15 mouse cellular contexts compared by ENCODE assay signal in the genomic region with DNA sequence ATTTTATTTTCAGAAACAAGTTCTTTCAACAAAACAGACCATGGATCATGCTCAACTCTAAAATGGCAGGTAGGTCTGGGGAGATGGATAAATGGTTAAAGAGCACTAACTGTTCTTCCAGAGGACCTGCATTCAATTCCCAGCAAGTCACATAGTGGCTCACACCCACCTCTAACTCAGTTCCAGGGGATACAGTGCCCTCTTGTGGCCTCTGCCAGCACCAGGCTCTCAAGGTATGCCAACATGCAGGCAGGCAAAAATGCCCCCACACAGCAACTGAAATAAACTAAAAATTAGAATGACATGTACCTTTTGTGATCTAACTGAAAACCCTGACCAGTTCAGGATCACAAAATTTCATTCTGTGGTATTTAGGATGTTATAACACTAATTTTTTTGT. TPM values are rescaled to one million over a fixed set of nuclear protein-coding genes. Genes with fewer than 3 reads are reported as not detected.
DNase-seq lines count a peak whose midpoint lies in the region; TF ChIP-seq lines count a peak whose summit lies in the region.
"Had no signal": no experiment of that assay in that cellular context is flagged by ENCODE, and none has a peak within 500 bp of the region (broad histone marks: within the 10 kb centered on the region; RNA-seq: fewer than 3 reads in every experiment).

No protein-coding gene starts in this region.

- in situ Hi-C loops in CH12.LX (cut with MboI; ENCODE audit: low pct_ligation_motif_present, low pct_unique_long_range_greater_than_20kb, low sequenced_read_pairs), result no loop called here

- peaks cover 1 to 12% of the 10 kb centered on the region in 2 experiments; a peak in 3 of 4 replicates for H3K4me1 ChIP-seq in CH12.LX (ENCODE audit: control insufficient read depth in 1 of 2, insufficient read depth in 2 of 2)
- no peaks in the 10 kb centered on the region for H3K4me1 ChIP-seq in cortical plate, adult 2 months (ENCODE audit: control insufficient read depth, insufficient read depth, low read length)
- H3K4me1 ChIP-seq: embryonic facial prominence, embryonic 15.5 days; liver, embryonic 13.5 days; stomach, embryonic 15.5 days had no signal

- peaks cover 2% of the 10 kb centered on the region for H3K9me3 ChIP-seq in CH12.LX (replicated peaks; ENCODE audit: low read length)
- H3K9me3 ChIP-seq: embryonic facial prominence, embryonic 15.5 days; G1E; liver, embryonic 13.5 days; stomach, embryonic 15.5 days had no signal

- no peak overlapping the region for H3K4me2 ChIP-seq in CH12.LX (ENCODE audit: insufficient read depth, low read depth, poor library complexity, severe bottlenecking)
- H3K4me2 ChIP-seq: embryonic facial prominence, embryonic 15.5 days; liver, embryonic 13.5 days; stomach, embryonic 15.5 days had no signal

- peak; percentile 13 to 26 for DNase-seq in cerebellum, postnatal 14 days
- DNase-seq in cerebellum, adult 18-20 months, result no peak
- DNase-seq in layer of hippocampus, adult 2 months (ENCODE audit: low spot score in 2 of 2), result no peak
- no peak for DNase-seq in layer of hippocampus, postnatal 14 days (ENCODE audit: low spot score in 2 of 2)
- peak; percentile 34 for DNase-seq in CH12.LX (ENCODE audit: extremely low read depth)
- no peak for DNase-seq in Muller cell, postnatal 12 days (ENCODE audit: inconsistent ontology term)
- DNase-seq in urinary bladder, adult 2 months (ENCODE audit: low spot score), result no peak
- DNase-seq: gastrocnemius, postnatal 14 days; layer of hippocampus, adult 9-11 months; liver, embryonic 13.5 days had no signal

- no peak overlapping the region for H3K4me3 ChIP-seq in layer of hippocampus, adult 2 months
- no peak overlapping the region for H3K4me3 ChIP-seq in CH12.LX (replicated peaks in 1 of 3; ENCODE audit: low read depth in 2 of 3, low read length in 2 of 3, poor library complexity in 1 of 3)
- no peak overlapping the region for H3K4me3 ChIP-seq in cortical plate, adult 2 months (ENCODE audit: insufficient read depth, low read length)
- H3K4me3 ChIP-seq: embryonic facial prominence, embryonic 15.5 days; liver, embryonic 13.5 days; stomach, embryonic 15.5 days had no signal

- H3K79me2 ChIP-seq in CH12.LX (replicated peaks; ENCODE audit: control insufficient read depth, extremely low read depth, insufficient read depth, poor library complexity, severe bottlenecking), result no peaks in the 10 kb centered on the region

- dilution Hi-C loops in CH12.LX (cut with MboI; ENCODE audit: extremely low pct_ligation_motif_present, extremely low pct_unique_long_range_greater_than_20kb, low sequenced_read_pairs), result no loop called here

- H3K36me3 ChIP-seq in CH12.LX (replicated peaks in 1 of 2; ENCODE audit: control insufficient read depth in 1 of 2, insufficient read depth in 1 of 2, low read length in 1 of 2), result no peaks in the 10 kb centered on the region
- H3K36me3 ChIP-seq: embryonic facial prominence, embryonic 15.5 days; G1E; liver, embryonic 13.5 days; stomach, embryonic 15.5 days had no signal

- H3K27ac ChIP-seq in layer of hippocampus, adult 2 months, result no peak overlapping the region
- H3K27ac ChIP-seq in CH12.LX (ENCODE audit: insufficient read depth, low read depth), result no peak overlapping the region
- no peak overlapping the region for H3K27ac ChIP-seq in cortical plate, adult 2 months (ENCODE audit: insufficient read depth, low read length)
- H3K27ac ChIP-seq: embryonic facial prominence, embryonic 15.5 days; liver, embryonic 13.5 days; stomach, embryonic 15.5 days had no signal

- peak; percentile 58 for TF ChIP-seq RAD21 in CH12.LX (IDR thresholded peaks at IDR 0.05; ENCODE audit: low read depth, low read length)

- no peak for TF ChIP-seq POLR2A in CH12.LX (IDR thresholded peaks at IDR 0.05; ENCODE audit: low read depth, low read length)
- TF ChIP-seq POLR2A in cortical plate, adult 2 months (IDR thresholded peaks at IDR 0.05; ENCODE audit: extremely low read depth, insufficient read depth, low read length), result no peak

- no peak for TF ChIP-seq EP300 in CH12.LX (IDR thresholded peaks at IDR 0.05; ENCODE audit: low read length)

- TF ChIP-seq CTCF in layer of hippocampus, adult 2 months (conservative IDR thresholded peaks at IDR 0.05), result peak; percentile 63
- peak in 1 of 2 experiments; percentile 65; a peak in 3 of 4 replicates for TF ChIP-seq CTCF in CH12.LX (conservative IDR thresholded peaks at IDR 0.05 in 1 of 2, IDR thresholded peaks at IDR 0.05 in 1 of 2; ENCODE audit: low read depth in 2 of 2, low read length in 2 of 2)
- 0 out of 2 replicates have a peak, but pooled peaks have one; percentile 10 for TF ChIP-seq CTCF in cortical plate, adult 2 months (IDR thresholded peaks at IDR 0.05; ENCODE audit: extremely low read depth, insufficient read depth, low read length)

- no peak overlapping the region for H3K9ac ChIP-seq in CH12.LX (ENCODE audit: insufficient read depth, low read depth)
- H3K9ac ChIP-seq: embryonic facial prominence, embryonic 15.5 days; liver, embryonic 13.5 days; stomach, embryonic 15.5 days had no signal

- H3K27me3 ChIP-seq in CH12.LX (replicated peaks), result no peaks in the 10 kb centered on the region
- H3K27me3 ChIP-seq: embryonic facial prominence, embryonic 15.5 days; liver, embryonic 13.5 days; stomach, embryonic 15.5 days had no signal

TF ChIP-seq in CH12.LX, 34 proteins besides CTCF, POLR2A, EP300 and RAD21:
- TF ChIP-seq RCOR1 (conservative IDR thresholded peaks at IDR 0.05; ENCODE audit: low read depth, low read length), result no peak
- no peak for TF ChIP-seq PAX5 (IDR thresholded peaks at IDR 0.05; ENCODE audit: low read length)
- no peak for TF ChIP-seq ZMIZ1 (IDR thresholded peaks at IDR 0.05; ENCODE audit: low read depth, low read length)
- TF ChIP-seq MAFK (IDR thresholded peaks at IDR 0.05; ENCODE audit: insufficient replicate concordance, low read length), result no peak
- no peak for TF ChIP-seq MYC (IDR thresholded peaks at IDR 0.05; ENCODE audit: low read depth, low read length)
- no peak for TF ChIP-seq ZNF384 (IDR thresholded peaks at IDR 0.05; ENCODE audit: low read depth, low read length)
- no peak for TF ChIP-seq USF2 (conservative IDR thresholded peaks at IDR 0.05; ENCODE audit: low read depth, low read length)
- TF ChIP-seq ETS1 (conservative IDR thresholded peaks at IDR 0.05; ENCODE audit: low read depth, low read length), result no peak
- TF ChIP-seq MAX (IDR thresholded peaks at IDR 0.05; ENCODE audit: low read length), result 0 out of 2 replicates have a peak, but pooled peaks have one; percentile 23
- no peak for TF ChIP-seq NELFE (IDR thresholded peaks at IDR 0.05; ENCODE audit: low read depth, low read length)
- no peak for TF ChIP-seq CHD1 (IDR thresholded peaks at IDR 0.05; ENCODE audit: low read depth, low read length)
- TF ChIP-seq BHLHE40 (IDR thresholded peaks at IDR 0.05; ENCODE audit: low read depth, low read length), result no peak
- no peak for TF ChIP-seq ZKSCAN1 (IDR thresholded peaks at IDR 0.05; ENCODE audit: borderline replicate concordance, low read depth, low read length)
- TF ChIP-seq MEF2A (IDR thresholded peaks at IDR 0.05; ENCODE audit: borderline replicate concordance, low read depth, low read length), result no peak
- TF ChIP-seq IRF4 (IDR thresholded peaks at IDR 0.05; ENCODE audit: low read depth, low read length), result no peak
- TF ChIP-seq USF1 (IDR thresholded peaks at IDR 0.05; ENCODE audit: low read depth, low read length), result no peak
- no peak for TF ChIP-seq JUND (conservative IDR thresholded peaks at IDR 0.05; ENCODE audit: low read depth, low read length)
- TF ChIP-seq ZC3H11A (IDR thresholded peaks at IDR 0.05; ENCODE audit: low read depth, low read length), result no peak
- TF ChIP-seq SMC3 (IDR thresholded peaks at IDR 0.05; ENCODE audit: low read depth, low read length), result peak; percentile 65
- no peak for TF ChIP-seq E2F4 (IDR thresholded peaks at IDR 0.05; ENCODE audit: insufficient replicate concordance, low read depth, low read length)
- TF ChIP-seq TBP (conservative IDR thresholded peaks at IDR 0.05; ENCODE audit: low read depth, low read length), result no peak
- no peak for TF ChIP-seq NRF1 (IDR thresholded peaks at IDR 0.05; ENCODE audit: low read depth, low read length)
- TF ChIP-seq CHD2 (IDR thresholded peaks at IDR 0.05; ENCODE audit: low read length), result no peak
- TF ChIP-seq MAZ (IDR thresholded peaks at IDR 0.05; ENCODE audit: low read depth, low read length), result 0 out of 2 replicates have a peak, but pooled peaks have one; percentile 24
- TF ChIP-seq JUN (IDR thresholded peaks at IDR 0.05; ENCODE audit: insufficient read depth, low read depth, low read length), result no peak

RNA-seq across cellular contexts. Expression of a gene that starts 21.8 kb away (rescaled TPM):
- 10 to 100 TPM; 11.6 to 12.4 TPM for total RNA-seq in layer of hippocampus, adult 2 months (2021)
- total RNA-seq in layer of hippocampus, postnatal 14 days (2021), result 10 to 100 TPM; 11.8 to 13.9 TPM
- total RNA-seq in CH12.LX (2012; rRNA removed) (3.3 and 5.4 TPM in 2 replicates), CH12.LX (2014; rRNA removed) (1.7 and 2.1 TPM in 2 replicates)
- 4.4 and 5.8 TPM in 2 replicates for polyA plus RNA-seq in CH12.LX (2012; ENCODE audit: insufficient read length, low read depth)
- 5.4 and 6.0 TPM in 2 replicates for polyA plus RNA-seq in cortical plate, adult 2 months (2012; rRNA removed)
- polyA plus RNA-seq in urinary bladder, adult 2 months (2012; rRNA removed), result 3.0 and 3.3 TPM in 2 replicates
- total RNA-seq: hematopoietic stem cell, adult 5-6 weeks had no signal

Comparison
In these comparisons a context has a peak if more than half of its experiments do, and no peak if none do; other contexts are left out.
1. DNase-seq: peak in cerebellum, postnatal 14 days (2 of 2) and CH12.LX (single experiment); none in cerebellum, adult 18-20 months (0 of 2), layer of hippocampus, adult 2 months (0 of 2), layer of hippocampus, postnatal 14 days (0 of 2), Muller cell, postnatal 12 days (single experiment) and urinary bladder, adult 2 months (single experiment).